Mouse (Mus musculus) c-Kit-negative CD71-positive TER-119-positive erythroid progenitor cells, embryonic 14.5 days (primary cell): ENCODE measurements at regions not wholly inside any gene's neighbourhood (a gene's known extent, or its start where the extent isn't known, plus 50 kb on each side); places are given as distances from the start of the nearest gene placed in this dataset.

Experiments used
- DNase-seq: peaks from one replicate; pipeline ENCODE4 v3.0.0-alpha.2; 2013; ENCODE audit warnings: low read depth, low spot score

- no peak for DNase-seq
Measured at GRCm38 (mm10) chr15:62219934-62220540, 1297.2 kb upstream of the A1bg start.

DNA sequence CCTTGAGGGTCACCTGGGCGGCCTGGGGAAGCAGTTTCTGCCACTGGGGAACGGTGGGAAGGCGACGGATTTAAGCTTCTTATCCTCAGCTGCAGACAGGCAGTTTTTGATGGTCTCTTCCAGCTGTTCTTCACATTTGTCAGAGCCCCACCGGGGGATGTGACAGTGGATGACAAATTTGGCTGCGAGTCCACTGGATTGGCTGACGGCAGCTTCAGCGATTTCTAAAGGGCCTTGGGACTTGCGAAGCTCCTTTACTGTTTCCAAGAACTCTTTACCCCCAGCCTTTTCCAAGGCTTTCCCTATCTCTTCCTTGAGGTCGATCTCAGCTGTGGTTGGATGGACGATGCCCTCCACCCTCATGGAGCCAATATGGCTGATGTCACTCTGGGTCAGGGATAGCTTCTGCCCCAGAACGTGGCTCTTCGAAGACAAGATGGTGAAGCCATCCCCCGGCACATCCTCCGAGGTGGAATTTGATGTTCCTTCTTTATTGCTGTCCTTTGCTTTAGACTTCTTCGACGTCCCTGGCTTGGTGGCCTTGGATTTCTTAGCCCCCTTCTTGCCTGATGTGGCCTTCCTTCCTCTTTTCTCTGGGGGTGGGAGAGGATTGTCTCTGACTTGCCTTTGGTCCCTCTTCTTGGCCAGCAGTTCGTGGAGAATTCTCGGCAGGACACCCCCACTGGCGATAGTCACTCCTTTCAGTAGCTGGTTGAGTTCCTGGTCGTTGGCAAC is 1295.7 kb upstream of the A1bg start:
- no peak for DNase-seq

GRCm38 (mm10) chr15:62216688-62217477 is 1294.1 kb upstream of the A1bg start:
- DNase-seq = no peak

DNA sequence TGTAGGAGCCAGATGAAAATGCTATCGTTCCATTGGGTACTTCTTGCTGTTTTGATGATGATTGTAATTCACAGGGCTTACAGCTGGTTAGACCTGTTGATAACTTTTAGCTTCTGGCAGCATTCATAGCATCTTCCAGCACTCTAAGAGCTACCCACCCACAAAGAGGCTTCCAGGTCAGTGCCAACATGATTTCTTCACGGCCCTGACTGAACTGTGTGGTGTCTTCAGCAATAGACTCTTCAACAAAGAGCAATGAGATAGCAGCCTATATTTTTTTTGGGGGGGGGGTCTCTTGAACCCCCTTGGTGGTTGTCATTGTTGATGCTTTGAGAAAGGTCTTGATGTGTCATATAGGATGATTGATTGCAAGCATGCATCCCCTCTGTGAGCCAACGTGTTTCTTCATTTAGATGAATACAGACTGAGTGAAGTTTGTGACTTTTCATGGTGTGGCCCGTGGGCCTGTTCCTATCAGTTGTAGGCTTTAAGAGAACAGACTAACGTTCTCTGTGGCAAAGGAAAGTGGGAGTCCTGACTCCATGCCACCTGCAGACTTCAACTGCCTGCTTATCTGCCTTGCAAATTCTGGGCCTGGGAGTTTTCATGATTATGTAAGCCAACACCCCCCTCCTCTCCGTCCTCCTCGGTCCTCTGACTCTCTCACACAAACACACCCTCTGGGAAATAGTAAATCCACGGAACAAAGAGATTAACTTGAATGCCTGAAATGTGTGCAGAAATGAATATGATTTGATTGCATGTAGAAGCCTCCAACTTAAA is 1293.0 kb upstream of the A1bg start:
- no peak for DNase-seq

- no peak for DNase-seq
Measured at GRCm38 (mm10) chr15:62214300-62214699, 1291.5 kb upstream of the A1bg start.

DNA sequence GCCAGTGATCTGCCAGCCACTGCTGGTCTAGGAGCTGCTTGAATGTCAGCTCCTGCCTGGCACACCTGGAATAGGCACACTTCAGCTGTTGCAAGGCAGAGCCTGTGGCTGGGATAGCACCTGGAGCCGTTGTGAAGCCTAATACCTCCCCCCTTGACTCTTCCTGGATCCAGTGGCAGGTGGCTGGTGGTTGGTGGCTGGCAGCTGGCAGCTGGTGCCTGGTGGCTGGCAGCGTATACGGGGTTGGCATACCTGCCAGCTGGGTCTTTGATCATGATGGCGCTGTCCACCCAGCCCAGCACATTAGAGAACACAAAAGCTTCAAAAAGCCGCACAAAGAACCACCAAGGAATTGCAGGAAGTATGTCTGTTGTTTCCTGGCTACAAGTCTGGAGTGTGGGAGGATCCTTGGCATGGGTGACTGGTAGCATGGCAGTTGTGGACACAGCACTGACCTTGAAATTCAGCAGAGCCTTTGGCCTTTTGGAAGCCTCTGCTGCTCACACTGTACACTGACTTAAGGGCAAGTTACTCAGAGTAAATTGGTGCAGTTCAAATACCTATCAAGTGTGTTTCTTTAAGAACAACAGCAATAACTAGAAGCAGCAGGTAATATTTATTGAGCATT is 1289.6 kb upstream of the A1bg start:
- DNase-seq = no peak

GRCm38 (mm10) chr15:62209881-62210481 is 1287.2 kb upstream of the A1bg start:
- no peak for DNase-seq

DNA sequence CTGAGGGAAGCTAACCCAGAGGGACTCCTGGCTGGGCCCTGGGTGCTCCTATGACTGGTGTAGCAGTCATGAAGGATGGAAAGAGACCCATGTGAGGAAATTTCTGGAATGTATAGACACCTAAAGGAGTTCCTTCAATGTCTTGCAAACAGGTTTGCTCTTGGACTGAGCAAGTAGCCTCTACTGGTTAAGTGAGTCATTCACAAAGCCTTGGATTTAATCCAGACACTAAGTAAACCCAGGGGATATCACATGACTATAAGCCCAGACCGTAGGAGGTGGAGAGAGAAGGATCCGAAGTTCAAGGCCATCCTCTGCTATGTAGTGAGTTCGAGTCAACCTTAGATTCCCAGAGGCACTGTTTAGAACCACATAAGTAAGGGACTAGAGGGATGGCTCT is 1286.5 kb upstream of the A1bg start:
- DNase-seq = no peak

- no peak for DNase-seq
Measured at GRCm38 (mm10) chr15:62206502-62206902, 1283.7 kb upstream of the A1bg start.

- no peak for DNase-seq
Measured at GRCm38 (mm10) chr15:62203951-62204905, 1281.4 kb upstream of the A1bg start.

GRCm38 (mm10) chr15:62202781-62203375 is 1280.1 kb upstream of the A1bg start:
- no peak for DNase-seq

DNA sequence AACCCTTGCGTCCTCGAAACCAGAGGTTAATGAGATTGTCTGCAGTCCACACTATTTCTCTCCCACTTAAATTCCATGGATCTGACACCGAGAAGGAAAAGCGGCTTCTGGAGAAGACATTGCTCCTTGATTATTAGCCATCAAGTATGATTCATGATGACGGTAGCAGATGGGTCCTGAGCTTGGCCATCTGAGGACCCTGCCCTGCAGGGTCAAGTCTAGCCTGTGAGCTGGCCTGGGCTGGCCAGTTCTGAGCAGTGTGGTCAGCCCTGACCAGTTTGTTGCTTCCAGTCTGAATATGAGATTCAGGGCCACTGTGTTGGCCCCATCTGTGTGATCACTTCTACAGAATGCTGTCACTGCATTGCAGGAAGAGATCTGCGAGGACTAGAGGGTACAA is 1275.9 kb upstream of the A1bg start:
- no peak for DNase-seq

- DNase-seq = no peak
Measured at GRCm38 (mm10) chr15:62198194-62198593, 1275.4 kb upstream of the A1bg start.

- DNase-seq = no peak
Measured at GRCm38 (mm10) chr15:62195440-62195839, 1272.6 kb upstream of the A1bg start.

GRCm38 (mm10) chr15:62192706-62193105 is 1269.9 kb upstream of the A1bg start:
- DNase-seq = no peak

DNA sequence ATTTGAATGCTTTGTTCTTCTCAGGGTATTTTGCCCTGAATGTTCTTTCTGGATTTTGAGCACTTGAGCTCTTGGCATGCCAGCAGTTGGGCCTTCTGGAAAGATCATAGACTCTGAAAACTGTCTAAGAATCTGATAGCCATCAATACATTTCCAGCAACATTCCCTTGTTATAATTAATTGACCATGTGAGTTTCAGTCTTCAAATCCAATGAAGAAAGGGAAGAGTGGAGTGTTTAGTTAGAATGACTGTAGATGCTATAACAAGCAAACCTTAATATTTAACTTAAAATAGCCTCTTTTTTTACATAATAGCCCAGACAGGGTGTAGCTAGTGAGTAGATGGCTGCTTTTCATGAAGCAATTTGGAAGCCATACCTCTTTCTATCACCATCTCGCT is 1268.8 kb upstream of the A1bg start:
- DNase-seq = no peak

DNA sequence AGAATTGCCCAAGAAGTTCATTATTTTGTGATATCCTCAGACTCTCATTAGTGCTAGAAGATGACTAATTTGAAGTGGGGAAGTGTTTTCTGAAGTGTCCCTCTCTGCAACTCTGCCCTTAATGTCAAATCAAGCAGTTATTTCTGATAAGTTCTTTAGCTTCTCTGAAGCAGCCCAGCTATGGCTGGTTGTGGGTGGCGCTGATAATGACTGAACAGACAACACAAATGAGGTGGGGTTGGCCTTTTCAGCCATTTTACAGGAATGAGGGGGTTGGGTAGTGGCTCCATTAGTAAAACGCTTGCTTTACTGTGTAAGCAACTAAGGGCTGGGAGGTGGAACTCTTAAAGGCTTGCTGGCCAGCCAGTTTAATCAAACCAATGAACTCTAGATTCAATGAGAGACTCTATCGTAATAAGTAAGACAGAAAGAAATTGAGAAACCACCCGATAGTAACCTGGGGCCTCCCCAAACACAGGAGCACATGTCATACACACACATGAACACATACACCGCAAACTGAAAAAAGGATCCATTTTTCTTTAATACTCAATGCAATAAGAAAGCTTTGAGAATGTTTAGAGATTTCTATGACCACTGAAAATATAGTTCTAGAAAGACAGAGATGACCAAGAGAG is 1268.3 kb upstream of the A1bg start:
- peak; percentile 35 for DNase-seq

DNA sequence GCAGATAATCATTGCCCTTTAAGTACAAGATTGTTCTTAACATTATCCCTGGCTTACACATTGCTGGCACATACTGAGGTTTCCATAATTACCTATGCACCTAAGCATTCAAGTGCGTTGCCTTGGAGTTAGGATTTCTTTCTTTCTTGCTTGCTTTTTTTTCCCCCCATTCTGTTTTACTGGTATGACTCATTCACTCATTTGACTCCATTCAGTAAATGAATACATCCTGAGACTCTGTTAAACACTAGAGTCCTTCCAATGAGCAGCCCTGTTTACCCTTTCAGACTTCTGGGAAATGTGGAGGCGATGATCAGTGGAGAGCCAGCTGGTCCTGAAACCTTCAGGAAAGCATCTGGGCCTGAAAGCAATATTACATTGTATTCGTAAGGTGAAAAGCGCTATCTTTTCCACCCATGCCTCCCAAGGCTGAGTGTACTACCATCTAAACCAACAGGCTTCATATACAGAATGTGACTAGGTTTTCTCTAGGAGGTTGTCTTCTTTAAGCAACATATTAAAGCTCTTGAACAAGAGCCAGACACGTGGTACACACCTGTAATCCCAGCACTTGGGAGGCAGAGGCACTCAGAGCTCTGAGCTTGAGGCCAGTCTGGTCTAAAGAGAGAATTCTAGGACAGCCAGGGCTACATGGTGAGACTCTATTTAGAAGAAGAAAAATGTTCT is 1267.6 kb upstream of the A1bg start:
- no peak for DNase-seq
